Mouse (Mus musculus): ENCODE data around the gene Dctn2.

DNA sequence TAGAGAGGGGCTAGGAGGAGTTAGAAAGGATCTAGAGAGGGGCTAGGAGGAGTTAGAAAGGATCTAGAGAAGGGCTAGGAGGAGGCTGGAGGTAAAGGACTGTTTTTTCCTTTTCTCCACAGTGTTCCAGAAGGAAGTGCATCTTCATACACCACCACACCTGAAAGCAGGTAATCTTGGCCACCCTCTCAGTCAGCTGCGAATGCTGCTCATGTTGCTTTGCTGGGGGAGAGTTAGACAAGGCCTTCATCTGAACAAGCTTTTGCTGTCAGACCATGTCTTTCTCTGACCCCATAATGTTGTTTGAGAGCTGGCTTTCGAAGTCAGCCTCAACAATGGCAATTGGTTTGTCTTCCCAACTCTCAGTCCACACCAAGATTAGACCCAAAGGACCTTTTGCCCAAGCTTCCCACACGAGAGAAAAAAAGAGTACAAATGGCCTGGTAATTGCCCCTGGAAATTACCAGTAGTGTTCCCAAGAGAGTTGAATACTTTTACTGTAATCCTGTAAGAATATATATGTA, 27.5 kb downstream of the Dctn2 start:
- TF ChIP-seq POLR2A (IDR thresholded peaks at IDR 0.05; ENCODE audit: borderline replicate concordance, low read depth, low read length): no peak
- TF ChIP-seq CTCF (IDR thresholded peaks at IDR 0.05; ENCODE audit: low read depth, low read length): no peak

Data from bone marrow macrophage, adult 2 months (primary cell).